Mouse (Mus musculus) heart, postnatal 0 days (tissue): ENCODE measurements around the gene Gm14085.

Source experiments
- CTCF ChIP-seq: IDR thresholded peaks from 2 replicates; pipeline ENCODE4 v1.5.1; 2016; ENCODE audit warnings: antibody characterized with exemption, control low read depth, low read depth
- EP300 ChIP-seq: IDR thresholded peaks from 2 replicates; pipeline ENCODE4 v1.6.1; 2016; ENCODE audit warnings: antibody characterized with exemption, low read depth

DNA sequence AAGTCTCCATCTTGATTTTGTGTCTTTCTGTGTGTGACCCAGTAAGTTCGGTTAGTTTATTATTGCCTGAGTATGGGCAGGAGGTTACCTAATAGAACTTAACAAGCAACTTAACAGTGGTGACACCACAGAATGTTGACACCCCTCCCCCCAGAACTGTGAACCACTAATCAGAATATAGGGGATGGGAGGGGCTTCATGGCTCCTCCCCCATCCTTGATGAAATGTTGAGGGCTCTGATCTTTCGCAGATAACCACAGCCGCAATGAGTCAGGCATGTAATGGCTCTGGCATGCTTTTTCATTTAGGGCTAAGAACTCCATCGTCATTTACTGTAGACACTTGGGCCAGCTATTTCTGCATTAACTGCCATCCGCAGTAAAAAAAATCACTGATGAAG, 76.5 kb downstream of the Gm14085 start:
- no peak for TF ChIP-seq CTCF
- no peak for TF ChIP-seq EP300
